Mouse (Mus musculus) layer of hippocampus, adult 9-11 months (tissue): Measurements from ENCODE around the gene Rpn2.
A peak's percentile ranks its signal among the peaks of the same experiment; 100 is the strongest.

Source experiments
- DNase-seq: peaks from one replicate; pipeline ENCODE4 v3.0.0; 2022

Gene Rpn2

GRCm38 (mm10) chr2:157278717-157279415, at the start of gene Rpn2:
Gene Rpn2 (plus strand): TSS chr2:157279017.
- DNase-seq, result peak; percentile 96

DNA sequence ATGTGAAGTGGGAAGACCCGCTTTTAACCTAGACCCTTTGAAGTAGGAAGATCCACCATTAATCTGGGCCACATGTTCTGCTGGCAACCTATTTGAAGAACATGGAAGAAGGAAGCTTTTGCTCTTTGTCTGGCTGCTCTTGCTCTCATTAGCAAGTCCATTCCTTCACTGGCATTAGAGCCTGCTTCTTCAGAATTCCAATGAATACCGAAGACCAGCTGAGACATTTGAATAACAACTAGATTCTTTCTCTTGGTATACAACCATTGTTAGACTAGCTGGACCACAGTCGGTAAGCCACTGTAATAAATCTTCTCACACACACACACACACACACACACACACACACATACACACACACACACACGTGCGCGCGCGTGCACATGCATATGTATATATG, 42.9 kb upstream of the Rpn2 start:
- DNase-seq, result no peak

DNA sequence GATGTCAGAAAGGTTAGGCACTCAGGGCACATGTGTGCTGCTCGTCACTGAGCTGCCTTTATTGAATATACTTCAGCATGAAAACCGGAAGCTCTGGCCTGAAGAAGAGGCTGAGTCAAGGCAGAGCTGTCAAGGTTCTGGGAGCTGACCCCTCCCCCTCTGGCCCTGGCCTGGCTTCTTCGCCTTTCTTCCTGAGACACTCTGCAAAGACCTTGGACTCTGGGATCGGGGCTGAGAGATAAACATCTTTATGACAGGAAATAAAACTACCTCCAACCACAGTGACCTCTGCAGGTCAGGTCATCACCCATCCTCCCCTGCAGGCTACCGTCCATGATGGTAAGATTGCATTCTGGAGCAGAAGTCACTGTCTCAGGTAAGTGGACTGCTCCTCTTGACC, 33.8 kb upstream of the Rpn2 start:
- DNase-seq, result no peak

GRCm38 (mm10) chr2:157245603-157246002, 33.2 kb upstream of the Rpn2 start:
- DNase-seq, result no peak

DNA sequence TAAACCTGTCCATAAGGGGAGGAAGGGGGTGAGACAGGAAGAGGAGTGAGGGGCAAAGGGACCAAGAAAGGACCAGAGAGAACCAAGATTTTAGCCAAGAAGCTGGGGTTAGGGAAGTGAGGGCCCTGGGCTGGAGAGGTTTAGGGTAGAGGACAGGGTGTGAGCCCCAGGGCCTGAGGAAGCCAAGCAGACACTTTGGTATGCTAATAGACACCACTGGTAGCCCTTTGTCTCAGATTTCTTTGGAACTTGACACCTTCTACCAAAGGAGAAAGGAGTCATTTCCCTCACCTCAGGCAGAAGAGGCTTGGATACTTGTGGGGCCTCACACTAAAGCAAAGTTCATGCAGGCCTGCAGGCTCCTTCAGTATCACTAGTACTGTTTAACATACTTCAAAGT, 30.7 kb upstream of the Rpn2 start:
- DNase-seq, result no peak

DNA sequence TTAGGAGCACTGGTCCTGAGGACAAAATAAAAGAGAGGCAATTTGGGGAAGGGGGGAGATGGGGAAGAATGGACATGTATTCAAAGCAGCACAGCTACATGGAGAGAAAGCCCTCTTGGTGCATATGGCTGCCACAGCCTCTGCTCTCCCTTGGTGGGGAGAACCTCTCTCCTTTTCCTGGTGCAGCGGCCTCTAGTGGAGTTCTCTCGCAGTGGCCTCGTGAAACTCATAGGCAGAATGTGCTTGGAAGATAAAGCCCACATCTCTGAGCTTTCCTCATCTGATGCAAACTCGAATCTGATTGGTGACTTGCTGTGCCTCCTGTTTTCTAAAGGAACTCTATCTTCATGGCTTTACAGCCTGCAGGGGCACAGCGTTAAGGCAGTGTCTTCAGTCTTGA, 19.1 kb upstream of the Rpn2 start:
- peak; percentile 22 for DNase-seq

- DNase-seq, result no peak
Measured at GRCm38 (mm10) chr2:157261930-157262329, 16.9 kb upstream of the Rpn2 start.

- DNase-seq, result no peak
Measured at GRCm38 (mm10) chr2:157262506-157262905, 16.3 kb upstream of the Rpn2 start.

GRCm38 (mm10) chr2:157263101-157263500, 15.7 kb upstream of the Rpn2 start:
- DNase-seq, result no peak

GRCm38 (mm10) chr2:157263832-157264231, 15.0 kb upstream of the Rpn2 start:
- DNase-seq, result no peak

DNA sequence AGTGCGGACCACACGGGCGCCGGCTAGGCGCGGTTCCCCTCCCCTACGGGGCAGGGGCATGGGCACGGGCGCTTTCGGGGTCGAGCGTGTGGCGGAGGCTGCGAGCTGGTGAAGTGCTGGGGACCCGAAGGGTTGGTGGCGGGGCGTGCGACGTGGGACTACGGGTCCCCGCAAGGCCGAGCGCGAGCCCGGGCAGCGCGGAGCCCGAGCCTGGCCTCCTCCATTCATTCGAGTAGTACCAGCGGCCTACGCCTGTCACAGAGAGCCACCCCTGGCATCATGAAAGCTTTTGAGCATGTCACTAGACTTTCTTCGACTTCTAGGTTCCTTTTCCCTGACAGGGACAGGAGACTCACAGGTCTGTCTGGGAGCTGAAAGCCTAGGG, 591 bp downstream of the Rpn2 start, which contains the start of gene Mroh8:
TSS of gene Mroh8 (minus strand) at position 134 of the 385 bp plus-strand sequence.
- DNase-seq, result peak; percentile 57

GRCm38 (mm10) chr2:157283321-157283720, 4.5 kb downstream of the Rpn2 start:
- no peak for DNase-seq

DNA sequence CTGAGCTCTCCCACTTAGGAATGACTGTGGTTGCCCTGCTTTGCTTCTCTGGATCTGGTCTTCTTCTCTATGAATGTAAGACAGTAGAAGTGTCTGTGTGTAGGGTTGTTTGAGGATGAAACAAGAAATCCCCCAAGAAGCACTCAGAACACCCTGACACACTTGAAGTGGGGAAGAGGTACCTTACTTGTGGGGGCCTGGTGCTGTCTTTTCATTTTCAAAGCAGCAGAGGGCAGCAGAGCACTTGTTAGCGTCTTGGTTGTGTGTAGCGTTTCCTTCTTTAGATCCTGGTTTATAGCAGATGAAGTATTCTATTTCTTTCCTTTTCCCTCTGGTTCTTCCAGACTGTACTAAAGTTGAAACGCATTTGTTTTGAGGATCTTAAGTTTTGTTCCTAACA, 8.7 kb downstream of the Rpn2 start:
- peak; percentile 26 for DNase-seq

GRCm38 (mm10) chr2:157288996-157289395, 10.2 kb downstream of the Rpn2 start:
- DNase-seq, result no peak

- peak; percentile 39 for DNase-seq
Measured at GRCm38 (mm10) chr2:157292093-157292492, 13.3 kb downstream of the Rpn2 start.

DNA sequence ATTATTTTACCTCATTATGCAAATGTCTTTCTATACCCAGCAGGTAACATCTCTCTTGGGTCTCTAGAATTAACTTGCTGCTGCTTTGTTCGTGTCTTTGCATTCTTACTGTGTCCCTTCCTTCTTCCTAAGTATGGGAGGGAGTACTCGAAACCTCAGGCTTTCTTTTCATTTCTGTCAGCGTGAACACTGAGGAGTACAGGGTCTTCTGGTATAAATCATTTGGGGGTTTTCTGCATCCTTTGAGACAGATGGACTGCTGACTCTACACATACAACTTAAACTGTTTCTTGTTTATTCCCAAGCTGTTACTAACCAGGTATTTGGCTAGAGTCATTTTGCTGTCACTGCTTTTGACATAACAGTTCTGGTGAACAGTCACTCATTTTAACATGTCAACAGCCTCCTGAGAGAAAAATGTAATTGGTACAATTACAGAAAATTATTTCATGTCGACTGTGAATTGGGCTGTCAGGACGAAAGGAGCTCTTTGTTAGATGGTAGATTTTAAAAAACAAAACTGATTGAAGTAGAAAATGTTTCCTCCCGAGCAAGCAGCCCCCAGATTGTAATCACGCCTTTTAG, 17.4 kb downstream of the Rpn2 start:
- no peak for DNase-seq

DNA sequence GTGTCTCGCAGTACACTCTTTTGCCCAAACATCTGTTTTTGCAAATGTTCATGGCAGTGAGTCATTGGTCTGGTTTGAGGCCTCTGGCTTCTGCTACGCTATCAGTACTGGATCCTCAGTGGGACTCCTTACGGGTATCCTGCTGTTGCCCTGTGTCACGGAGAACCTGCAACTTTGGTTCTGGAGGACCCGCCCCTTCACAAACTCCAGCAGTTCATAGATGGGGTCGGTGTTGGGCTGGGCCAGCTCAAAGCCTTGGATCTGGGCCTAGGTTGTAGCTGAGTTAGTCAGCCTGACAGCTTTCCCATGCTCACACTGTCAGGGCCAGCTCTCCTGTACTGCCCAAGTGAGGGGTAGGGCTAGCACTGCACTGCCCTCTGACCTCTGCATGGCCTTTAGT, 21.2 kb downstream of the Rpn2 start:
- DNase-seq, result no peak

DNA sequence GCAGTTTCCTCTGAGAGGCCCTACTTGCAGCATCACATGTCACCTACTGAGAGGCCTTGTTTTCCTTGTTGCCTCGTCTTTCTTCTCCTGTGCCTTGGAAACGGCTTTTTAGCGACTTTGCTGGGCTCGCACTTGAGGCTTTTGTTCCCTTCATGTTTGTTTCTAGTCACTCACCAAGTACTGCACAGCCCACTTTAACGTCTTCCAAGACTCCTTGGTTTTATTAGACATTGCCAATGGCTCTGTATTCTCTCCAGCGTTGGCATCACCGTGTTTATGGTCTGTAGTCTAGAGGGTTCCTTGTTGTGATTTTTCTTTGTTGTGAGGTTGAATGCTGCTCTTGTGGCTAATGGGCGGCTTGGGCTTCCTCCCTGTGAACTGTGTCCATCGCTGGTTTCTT, 24.3 kb downstream of the Rpn2 start:
- DNase-seq, result peak; percentile 56

DNA sequence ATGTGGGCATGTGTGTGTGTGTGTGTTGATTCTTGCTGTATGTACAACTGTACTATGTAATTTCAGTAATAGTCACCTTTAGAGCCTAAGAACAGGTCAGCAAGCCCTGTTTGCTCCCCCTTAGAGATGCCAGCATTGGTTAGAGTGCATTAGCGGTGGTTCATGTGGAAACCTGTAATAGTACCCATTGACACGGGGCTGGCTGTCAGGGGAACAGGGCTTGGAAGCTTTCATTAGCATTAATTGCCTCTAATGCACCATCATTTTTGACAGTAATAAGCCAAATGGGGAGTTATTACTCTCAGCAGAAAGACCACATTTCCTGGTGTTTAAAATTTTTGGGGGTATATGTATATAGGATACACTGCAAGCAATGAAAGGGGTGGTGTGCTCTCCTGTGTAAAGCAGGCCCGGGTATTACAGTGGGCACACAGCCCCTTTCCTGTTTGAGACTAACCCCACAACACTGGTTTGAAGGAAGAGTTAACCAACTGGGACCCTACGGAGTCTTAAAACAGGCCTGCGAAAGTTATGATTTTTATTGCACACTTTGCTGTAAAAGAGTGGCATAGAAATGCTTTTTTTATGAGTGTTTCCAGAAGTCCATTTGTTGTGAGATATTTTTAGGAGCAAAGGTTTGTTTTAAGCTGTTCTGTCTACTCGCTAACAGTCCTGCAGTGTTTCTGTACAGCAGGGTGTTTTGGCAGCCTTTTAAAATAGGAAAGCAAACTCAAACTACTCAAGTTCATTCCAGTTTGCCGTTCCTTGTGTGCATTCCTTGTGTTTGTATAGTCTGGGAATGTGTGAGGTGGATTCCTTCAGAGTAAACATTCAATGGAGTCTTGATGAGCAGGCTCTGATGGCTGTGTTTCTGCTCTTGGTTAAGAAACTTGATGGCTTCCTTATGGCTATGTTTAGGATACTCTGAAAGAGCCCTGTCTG, 27.5 kb downstream of the Rpn2 start:
- DNase-seq, result no peak

DNA sequence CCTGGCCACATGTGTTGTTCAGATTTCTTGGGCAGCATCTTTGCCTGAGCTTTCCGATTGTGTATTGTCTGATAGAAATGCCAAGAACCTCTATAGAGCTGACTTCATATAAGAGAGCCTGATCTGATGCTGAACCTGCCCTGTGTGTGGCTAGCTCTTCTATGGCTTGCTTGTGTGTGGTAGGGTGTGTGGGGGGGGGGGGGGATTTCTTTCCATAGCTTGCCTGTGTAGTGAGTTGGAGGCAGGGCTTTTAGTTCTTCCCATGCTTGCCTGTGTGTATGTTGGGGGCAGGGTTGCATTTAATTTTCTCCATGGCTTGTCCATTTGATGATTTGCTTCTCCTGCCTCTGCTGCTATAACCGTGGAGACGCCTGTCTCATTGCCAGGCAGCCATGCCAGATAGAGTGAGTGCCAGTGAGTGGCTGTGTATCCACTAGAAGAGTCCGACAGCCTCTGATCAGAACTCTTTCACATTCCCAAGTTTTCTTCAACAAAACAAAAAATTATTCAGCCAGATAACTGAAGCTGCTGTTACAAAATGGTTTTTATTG, 29.0 kb downstream of the Rpn2 start:
- peak; percentile 23 for DNase-seq

GRCm38 (mm10) chr2:157308273-157308917, 29.6 kb downstream of the Rpn2 start:
- no peak for DNase-seq

- DNase-seq, result no peak
Measured at GRCm38 (mm10) chr2:157309611-157310010, 30.8 kb downstream of the Rpn2 start.
